Mouse (Mus musculus) Muller cell, postnatal 12 days (primary cell): Measurements from ENCODE around the gene Adnp.

ENCODE experiments used
- DNase-seq: peaks from one replicate; pipeline ENCODE4 v3.0.0-alpha.2; 2015; ENCODE audit errors: inconsistent ontology term

Gene Adnp

DNA sequence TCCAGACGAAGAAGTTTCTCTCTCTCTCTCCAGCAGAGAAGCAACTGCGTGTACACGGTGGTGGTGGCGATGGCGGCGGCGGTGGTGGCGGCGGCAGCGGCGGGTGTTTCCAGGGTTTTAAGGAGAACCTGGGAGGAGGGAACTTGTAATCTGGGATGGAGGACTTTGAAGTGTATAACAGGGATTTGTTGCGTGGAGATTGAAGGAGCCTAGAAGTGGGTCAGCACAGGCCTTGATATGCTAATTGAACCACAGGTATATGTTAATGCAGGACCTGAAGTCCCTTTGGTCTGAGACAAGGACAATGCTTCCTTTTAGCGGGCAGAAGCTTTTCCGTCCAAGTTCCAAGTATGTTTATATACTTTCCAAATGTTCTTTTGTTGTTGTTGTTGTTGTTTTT is 50.6 kb downstream of the Adnp start:
- DNase-seq = no peak

GRCm38 (mm10) chr2:168155666-168156065 is 51.2 kb downstream of the Adnp start:
- DNase-seq = no peak

DNA sequence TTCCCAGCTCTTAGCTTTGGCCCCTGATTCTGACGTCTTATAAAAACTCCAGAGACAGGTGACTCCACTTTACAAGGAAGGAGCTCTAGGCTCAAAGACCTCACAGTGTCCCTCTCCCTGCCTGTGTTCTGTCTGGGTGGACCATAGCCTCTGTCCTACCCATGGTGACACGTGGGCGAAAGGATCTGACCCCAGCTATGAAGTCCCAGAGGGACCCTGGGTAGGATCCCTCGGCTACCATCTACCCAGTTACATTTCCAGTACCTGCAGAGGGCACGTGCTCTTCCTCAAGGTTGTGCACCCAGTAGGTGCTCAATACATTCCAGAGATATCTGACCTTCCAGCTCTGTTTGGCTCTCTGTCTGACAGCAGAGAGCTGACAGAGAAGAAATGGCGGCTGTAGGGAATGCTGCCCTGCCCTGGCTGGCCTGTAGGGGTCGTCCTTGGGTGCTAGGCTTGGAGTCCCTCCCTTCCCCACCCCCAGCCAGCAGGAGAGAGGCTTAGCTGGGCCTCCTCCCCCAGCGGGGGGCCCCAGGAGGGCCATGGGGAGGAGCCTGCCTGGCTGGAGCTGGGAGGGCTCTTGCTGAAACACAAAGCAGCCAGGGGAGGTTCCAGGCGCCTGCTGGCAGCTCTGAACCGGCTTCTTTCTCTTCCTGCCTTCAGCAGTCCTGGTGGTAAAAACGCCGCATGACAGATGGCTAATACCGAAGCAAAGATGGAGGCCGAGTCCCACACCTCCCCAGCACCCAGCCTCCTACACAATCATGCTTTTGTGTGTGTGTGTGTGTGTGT is 52.6 kb downstream of the Adnp start:
- peak; percentile 97 for DNase-seq

DNA sequence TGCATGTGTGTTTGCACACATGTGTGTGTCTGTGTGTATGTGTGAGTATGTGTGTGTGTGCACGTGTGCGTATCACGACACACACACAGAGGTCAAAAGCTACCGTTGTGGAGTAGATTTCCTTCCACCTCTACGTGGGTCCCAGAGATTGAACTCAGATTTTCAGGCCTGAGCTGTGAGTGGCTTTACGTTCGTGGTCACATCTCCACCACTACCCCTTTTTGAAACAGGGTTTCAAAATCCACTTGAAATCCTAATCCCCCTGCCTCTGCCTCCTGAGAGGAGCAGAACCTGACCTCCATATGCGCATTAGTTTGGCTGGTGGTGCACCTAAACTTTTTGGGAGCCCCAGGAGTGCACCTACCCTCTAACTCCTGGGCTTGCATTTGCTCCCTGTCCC is 57.7 kb downstream of the Adnp start:
- no peak for DNase-seq

- no peak for DNase-seq
Observed at GRCm38 (mm10) chr2:168147722-168148432, 59.0 kb downstream of the Adnp start.

- DNase-seq = no peak
Observed at GRCm38 (mm10) chr2:168145437-168145836, 61.5 kb downstream of the Adnp start.

GRCm38 (mm10) chr2:168143794-168144193 is 63.1 kb downstream of the Adnp start:
- DNase-seq = no peak

- DNase-seq = no peak
Observed at GRCm38 (mm10) chr2:168137161-168137560, 69.8 kb downstream of the Adnp start.
